Comparison of ENCODE assay signal across 8 mouse cellular contexts in genomic region chr9:43745951-43746703, GRCm38 (mm10). TPM values are rescaled to one million over a fixed set of nuclear protein-coding genes. Genes with fewer than 3 reads are reported as not detected.
DNase-seq lines count a peak whose midpoint lies in the region; ATAC-seq and TF ChIP-seq lines count a peak whose summit lies in the region.

No protein-coding gene starts in this region.

- H3K4me1 ChIP-seq in forebrain, embryonic 11.5 days (replicated peaks; ENCODE audit: control insufficient read depth, insufficient read depth, low read length), result peaks cover 32% of the 10 kb centered on the region
- H3K4me1 ChIP-seq in limb, embryonic 11.5 days (ENCODE audit: control insufficient read depth, insufficient read depth, low read length), result peaks cover 27% of the 10 kb centered on the region

- WGBS in forebrain, embryonic 11.5 days, result under 1% methylated on average over 13 of the region's 13 CpGs
- WGBS in limb, embryonic 11.5 days, result 5% methylated on average over 13 of the region's 13 CpGs

- peak overlapping the region; percentile 86 for H3K4me2 ChIP-seq in forebrain, embryonic 11.5 days (ENCODE audit: low read depth, low read length, severe bottlenecking)
- peak overlapping the region; percentile 94 for H3K4me2 ChIP-seq in limb, embryonic 11.5 days (ENCODE audit: low read depth, severe bottlenecking)

- H3K4me3 ChIP-seq in left cerebral cortex, adult 2 months, result peak overlapping the region; percentile 79
- peak overlapping the region; percentile 67 for H3K4me3 ChIP-seq in forebrain, embryonic 11.5 days (ENCODE audit: low read depth, low read length)
- H3K4me3 ChIP-seq in limb, embryonic 11.5 days (ENCODE audit: low read depth, low read length), result peak overlapping the region; percentile 75

- no peak for ATAC-seq in forebrain, embryonic 11.5 days (replicated peaks; ENCODE audit: low FRiP score)
- ATAC-seq in limb, embryonic 11.5 days (ENCODE audit: insufficient number of reproducible peaks, low FRiP score, low TSS enrichment, low read depth), result no peak

- TF ChIP-seq CTCF in left cerebral cortex, adult 2 months (IDR thresholded peaks at IDR 0.05), result no peak

- H3K27ac ChIP-seq in left cerebral cortex, adult 2 months, result peak overlapping the region; percentile 89
- peak overlapping the region; percentile 78 for H3K27ac ChIP-seq in forebrain, embryonic 11.5 days (ENCODE audit: low read depth, low read length)
- H3K27ac ChIP-seq in limb, embryonic 11.5 days (replicated peaks; ENCODE audit: low read depth, low read length), result no peak overlapping the region

- H3K9me3 ChIP-seq in forebrain, embryonic 11.5 days (ENCODE audit: control insufficient read depth, low read length), result no peaks in the 10 kb centered on the region
- H3K9me3 ChIP-seq in limb, embryonic 11.5 days (ENCODE audit: control insufficient read depth, low read length), result no peaks in the 10 kb centered on the region

- peak in 1 of 2 experiments; percentile 25 for DNase-seq in left cerebral cortex, adult 2 months (ENCODE audit: extremely low spot score in 1 of 2, low spot score in 2 of 2)
- no peak for DNase-seq in left cerebral cortex, postnatal 10 days (ENCODE audit: extremely low spot score in 1 of 2, low spot score in 2 of 2)
- peak; percentile 61 for DNase-seq in forebrain, embryonic 11.5 days (ENCODE audit: low spot score)
- peak; percentile 48 for DNase-seq in limb, embryonic 11.5 days (ENCODE audit: low spot score)
- DNase-seq in retina, embryonic 14.5 days (ENCODE audit: low spot score), result peak; percentile 66
- no peak for DNase-seq in thymus, postnatal 10 days (ENCODE audit: low spot score in 2 of 2)
- DNase-seq in gastrocnemius, adult 18-20 months (ENCODE audit: low spot score), result no peak
- DNase-seq in natural killer cell, adult 2 months (ENCODE audit: low spot score in 2 of 2), result no peak

- intact Hi-C loops in left cerebral cortex, adult 2 months (cut with DNase I), result loop anchor here (10.0 kb wide), 1 partner anchor 339 kb away; no protein-coding TSS in a partner anchor
- intact Hi-C loops in left cerebral cortex, postnatal 10 days (cut with DNase I), result no loop called here

- no peaks in the 10 kb centered on the region for H3K36me3 ChIP-seq in forebrain, embryonic 11.5 days (ENCODE audit: control insufficient read depth, insufficient read depth, low read length)
- H3K36me3 ChIP-seq in limb, embryonic 11.5 days (ENCODE audit: control insufficient read depth, insufficient read depth, low read length), result no peaks in the 10 kb centered on the region

- H3K27me3 ChIP-seq in forebrain, embryonic 11.5 days (ENCODE audit: control insufficient read depth, insufficient read depth, low read length), result no peaks in the 10 kb centered on the region
- H3K27me3 ChIP-seq in limb, embryonic 11.5 days (ENCODE audit: control insufficient read depth, insufficient read depth, low read length), result peaks cover 14% of the 10 kb centered on the region

- H3K9ac ChIP-seq in forebrain, embryonic 11.5 days (ENCODE audit: low read length), result peak overlapping the region; percentile 91
- peak overlapping the region; percentile 0; the same call in 1 of the 2 replicates for H3K9ac ChIP-seq in limb, embryonic 11.5 days (ENCODE audit: low read length)

RNA-seq across cellular contexts. Expression of gene Nectin1, which starts 2.3 kb away (rescaled TPM):
- 100 to 1,000 TPM; 112 to 114 TPM for total RNA-seq in left cerebral cortex, adult 2 months (2021)
- total RNA-seq in left cerebral cortex, postnatal 10 days (2021), result 100 to 1,000 TPM in 1 of 2 experiments, 10 to 100 TPM in 1; 99.6 to 104 TPM
- polyA plus RNA-seq in forebrain, embryonic 11.5 days (2014; fragmentation: Nextera tagmentation; extraction: Ambion mirVana), result 12.3 and 12.4 TPM in 2 replicates
- 4.1 and 4.7 TPM in 2 replicates for polyA plus RNA-seq in limb, embryonic 11.5 days (2014; fragmentation: Nextera tagmentation; extraction: Ambion mirVana)
- total RNA-seq in gastrocnemius, adult 18-20 months (2021), result 1 to 10 TPM; 1.9 to 3.4 TPM

Comparison
In these comparisons a context has a peak if more than half of its experiments do, and no peak if none do; other contexts are left out.
1. DNase-seq: peak in forebrain, embryonic 11.5 days (single experiment), limb, embryonic 11.5 days (single experiment) and retina, embryonic 14.5 days (single experiment); none in left cerebral cortex, postnatal 10 days (0 of 2), thymus, postnatal 10 days (0 of 2), gastrocnemius, adult 18-20 months (single experiment) and natural killer cell, adult 2 months (0 of 2).
2. RNA of gene Nectin1, which starts 2.3 kb away (total RNA-seq): 112 to 114 TPM in left cerebral cortex, adult 2 months and 99.6 to 104 TPM in left cerebral cortex, postnatal 10 days; 1.9 to 3.4 TPM in gastrocnemius, adult 18-20 months; every median in the first group is over 10 times any median in the second.
3. Peak in every context shown above with its lines, with median percentiles within 50 percentile points of each other: H3K4me3 ChIP-seq.